Mouse (Mus musculus) heart, postnatal 0 days (tissue): ENCODE results near the gene AI597479. TPM values are rescaled to one million over a fixed set of nuclear protein-coding genes. Genes with fewer than 3 reads are reported as not detected.

Experiments
- ATAC-seq: fragments of 200-750 bp; cut with Nextera tagmentation; 2 replicates; pipeline ENCODE4 v1.8.0; 2017; ENCODE audit warnings: low read depth, moderate number of reproducible peaks, moderate library complexity; ENCODE audit not compliant: insufficient read depth
- DNase-seq: peaks from one replicate; pipeline ENCODE4 v3.0.0-alpha.2; 2016; ENCODE audit warnings: low spot score
- H3K27ac ChIP-seq: fragments of 300-500 bp; sonication (generic); 2 replicates; pipeline ENCODE4 v1.5.1; 2014; ENCODE audit warnings: low read depth, mild to moderate bottlenecking
- H3K27me3 ChIP-seq: fragments of 300-500 bp; sonication (generic); 2 replicates; pipeline ENCODE4 v1.6.1; 2014; ENCODE audit warnings: low read length, mixed read lengths; ENCODE audit not compliant: control insufficient read depth, insufficient read depth
- H3K36me3 ChIP-seq: fragments of 300-500 bp; sonication (generic); replicated peaks from 2 replicates; pipeline ENCODE4 v1.6.1; 2014; ENCODE audit warnings: low read length, mixed read lengths; ENCODE audit not compliant: control insufficient read depth, insufficient read depth
- H3K4me1 ChIP-seq: fragments of 300-500 bp; sonication (generic); 2 replicates; pipeline ENCODE4 v1.6.1; 2014; ENCODE audit warnings: antibody characterized with exemption; ENCODE audit not compliant: control insufficient read depth, insufficient read depth
- H3K4me2 ChIP-seq: fragments of 300-500 bp; sonication (generic); 2 replicates; pipeline ENCODE4 v1.6.1; 2014; ENCODE audit warnings: low read depth, mild to moderate bottlenecking, low read length, moderate library complexity
- H3K4me3 ChIP-seq: fragments of 300-500 bp; sonication (generic); 2 replicates; pipeline ENCODE4 v1.5.1; 2014; ENCODE audit warnings: low read depth, low read length
- H3K9ac ChIP-seq: fragments of 300-500 bp; sonication (generic); replicated peaks from 2 replicates; pipeline ENCODE4 v1.6.1; 2014; ENCODE audit warnings: low read depth, low read length, mixed read lengths
- H3K9me3 ChIP-seq: fragments of 300-500 bp; sonication (generic); replicated peaks from 2 replicates; pipeline ENCODE4 v1.6.1; 2016; ENCODE audit warnings: low read length; ENCODE audit not compliant: control insufficient read depth
- CTCF ChIP-seq: IDR thresholded peaks from 2 replicates; pipeline ENCODE4 v1.5.1; 2016; ENCODE audit warnings: antibody characterized with exemption, control low read depth, low read depth
- EP300 ChIP-seq: IDR thresholded peaks from 2 replicates; pipeline ENCODE4 v1.6.1; 2016; ENCODE audit warnings: antibody characterized with exemption, low read depth
- WGBS: fragments of 180-500 bp; shearing (Covaris S2); extraction: QIAGEN DNeasy Blood & Tissue Kit; methylation state at CpG from one replicate; pipeline ENCODE4 v1.1.7; 2014; 5-methylcytosine and 5-hydroxymethylcytosine counted together
- polyA plus RNA-seq: library from polyadenylated mRNA; unstranded; fragments of >200 nt; fragmentation: Nextera tagmentation; extraction: Ambion mirVana; gene quantifications from 2 replicates; pipeline ENCODE4 v1.2.1, GENCODE M21; 2015
- total RNA-seq: library from RNA; depleted of rRNA; stranded (reverse); fragments of >200 nt; gene quantifications from 2 replicates; pipeline ENCODE4 v1.2.3, GENCODE M21; 2014; ENCODE audit warnings: low replicate concordance

Gene AI597479
- total and polyA plus RNA-seq, 2 experiments from 2014 or later = 15.4 to 18.5 TPM

- Histone ChIP-seq H3K9ac (0 out of 2 replicates have a peak overlapping the region, but pooled peaks have one; percentile 20), H3K36me3 (peaks cover 71% of the 10 kb centered on the region), H3K27ac (peak overlapping the region; percentile 23), H3K4me1 (peaks cover 40% of the 10 kb centered on the region), H3K4me3 (no peak overlapping the region), H3K4me2 (no peak overlapping the region), H3K9me3 (no peaks in the 10 kb centered on the region), H3K27me3 (no peaks in the 10 kb centered on the region)
- ATAC-seq (no peak), DNase-seq (no peak)
- 60% methylated on average over 4 of the region's 4 CpGs for WGBS
- TF ChIP-seq CTCF (peak; percentile 58), EP300 (no peak)
Measured at GRCm38 (mm10) chr1:43143284-43143683, 44.8 kb downstream of the AI597479 start.

GRCm38 (mm10) chr1:43143791-43144190 lies 45.3 kb downstream of the AI597479 start:
- no peak overlapping the region for H3K4me2 ChIP-seq
- no peak for DNase-seq
- TF ChIP-seq CTCF (no peak), EP300 (no peak)
- H3K9ac ChIP-seq = peak overlapping the region; percentile 20; the same call in 1 of the 2 replicates
- H3K9me3 ChIP-seq = no peaks in the 10 kb centered on the region
- no peak for ATAC-seq
- 60% methylated on average over 4 of the region's 4 CpGs for WGBS
- H3K27me3 ChIP-seq = no peaks in the 10 kb centered on the region
- H3K4me1 ChIP-seq = peaks cover 45% of the 10 kb centered on the region
- H3K4me3 ChIP-seq = no peak overlapping the region
- peak overlapping the region; percentile 23 for H3K27ac ChIP-seq
- H3K36me3 ChIP-seq = peaks cover 74% of the 10 kb centered on the region

DNA sequence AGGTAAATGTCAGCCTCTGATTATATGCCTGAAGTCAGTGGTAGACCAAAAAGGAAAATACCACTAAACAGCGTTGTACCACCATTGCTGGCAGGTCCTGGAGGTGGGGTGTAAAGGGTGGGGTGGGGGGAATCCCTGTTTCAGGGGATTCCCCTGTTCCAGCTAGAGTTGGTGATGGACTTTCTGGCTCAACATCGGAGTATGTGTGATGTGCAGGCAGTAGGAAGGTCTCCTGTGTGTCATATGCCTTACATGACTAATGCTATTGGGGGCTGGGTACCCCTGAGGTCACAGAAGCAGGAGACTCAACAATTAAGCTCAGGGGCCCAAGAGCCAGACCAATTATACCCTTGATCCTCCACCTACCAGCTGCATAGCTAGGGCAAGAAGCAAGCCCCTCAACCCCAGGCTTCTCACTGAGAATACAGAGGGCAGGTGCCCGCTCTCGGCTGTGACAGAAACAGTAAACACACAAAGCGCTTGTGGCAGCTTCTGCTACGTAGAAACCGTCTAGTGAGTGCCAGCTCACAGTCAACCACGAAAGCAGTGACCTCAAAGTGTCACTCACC lies 45.9 kb downstream of the AI597479 start:
- no peaks in the 10 kb centered on the region for H3K27me3 ChIP-seq
- WGBS = 67% methylated on average over 8 of the region's 8 CpGs
- ATAC-seq (no peak), DNase-seq (no peak)
- H3K27ac ChIP-seq = peak overlapping the region; percentile 23
- no peak overlapping the region for H3K4me2 ChIP-seq
- no peak for TF ChIP-seq EP300
- TF ChIP-seq CTCF = no peak
- no peak overlapping the region for H3K4me3 ChIP-seq
- H3K9ac ChIP-seq = peak overlapping the region; percentile 20; the same call in 1 of the 2 replicates
- peaks cover 77% of the 10 kb centered on the region for H3K36me3 ChIP-seq
- peaks cover 50% of the 10 kb centered on the region for H3K4me1 ChIP-seq
- no peaks in the 10 kb centered on the region for H3K9me3 ChIP-seq

DNA sequence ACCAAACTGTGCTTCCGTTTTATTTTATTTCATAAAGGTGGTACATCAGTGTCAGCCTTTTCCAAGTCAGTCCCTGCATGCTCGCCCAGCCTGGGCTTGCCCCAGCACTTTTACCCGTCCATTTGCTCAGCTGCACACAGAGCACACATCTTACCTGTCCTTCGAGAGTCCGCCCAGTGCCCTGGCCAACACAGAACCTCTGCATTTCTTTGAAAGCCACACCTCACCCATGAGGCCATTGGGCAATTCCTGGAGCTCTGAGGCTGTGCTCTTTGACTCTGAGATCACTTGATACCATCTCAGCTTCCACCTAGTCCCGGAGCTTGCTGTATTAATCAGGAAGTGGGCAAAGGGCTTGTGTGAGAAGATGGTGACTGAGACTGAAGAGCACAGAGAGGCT lies 46.9 kb downstream of the AI597479 start:
- Histone ChIP-seq H3K9me3 (no peaks in the 10 kb centered on the region), H3K9ac (0 out of 2 replicates have a peak overlapping the region, but pooled peaks have one; percentile 33), H3K4me1 (peaks cover 50% of the 10 kb centered on the region), H3K27me3 (no peaks in the 10 kb centered on the region), H3K4me3 (no peak overlapping the region), H3K4me2 (no peak overlapping the region), H3K27ac (peak overlapping the region; percentile 56), H3K36me3 (peaks cover 79% of the 10 kb centered on the region)
- TF ChIP-seq CTCF (no peak), EP300 (no peak)
- no peak for ATAC-seq
- no peak for DNase-seq
- 57% methylated on average over 6 of the region's 6 CpGs for WGBS

- H3K4me1 ChIP-seq = peaks cover 42% of the 10 kb centered on the region
- H3K9ac ChIP-seq = 0 out of 2 replicates have a peak overlapping the region, but pooled peaks have one; percentile 21
- WGBS = 52% methylated on average over 2 of the region's 2 CpGs
- H3K4me2 ChIP-seq = no peak overlapping the region
- no peaks in the 10 kb centered on the region for H3K9me3 ChIP-seq
- H3K4me3 ChIP-seq = no peak overlapping the region
- H3K36me3 ChIP-seq = peaks cover 81% of the 10 kb centered on the region
- H3K27me3 ChIP-seq = no peaks in the 10 kb centered on the region
- DNase-seq = no peak
- H3K27ac ChIP-seq = peak overlapping the region; percentile 61
- ATAC-seq = no peak
- TF ChIP-seq EP300 = no peak
Measured at GRCm38 (mm10) chr1:43147474-43147873, 49.0 kb downstream of the AI597479 start.

DNA sequence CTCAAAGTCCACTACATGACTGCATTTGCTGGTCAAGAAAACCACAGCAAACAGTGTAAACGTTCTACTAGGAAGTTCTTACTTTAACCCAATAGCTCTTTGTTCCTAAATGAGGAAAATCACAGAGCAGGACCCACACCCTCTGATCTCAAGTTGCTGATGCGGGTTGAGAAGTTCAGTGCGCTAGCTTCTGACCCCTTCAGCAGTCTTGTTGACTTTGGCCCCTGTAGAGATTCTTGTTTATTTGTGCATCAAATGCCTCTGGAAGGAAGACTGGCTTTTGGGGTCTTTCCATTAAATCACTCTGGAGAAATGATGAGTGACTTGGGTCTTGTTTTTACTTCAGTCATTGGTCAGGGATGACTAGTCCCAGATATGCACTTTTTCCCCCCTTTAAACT lies 51.7 kb downstream of the AI597479 start:
- H3K36me3 ChIP-seq = peaks cover 75% of the 10 kb centered on the region
- no peak overlapping the region for H3K9ac ChIP-seq
- DNase-seq (no peak), ATAC-seq (no peak)
- H3K4me1 ChIP-seq = peaks cover 56% of the 10 kb centered on the region
- H3K9me3 ChIP-seq = no peaks in the 10 kb centered on the region
- no peak overlapping the region for H3K27ac ChIP-seq
- no peak overlapping the region for H3K4me3 ChIP-seq
- WGBS = 56% methylated on average over 3 of the region's 3 CpGs
- no peak for TF ChIP-seq EP300
- no peak for TF ChIP-seq CTCF
- H3K4me2 ChIP-seq = no peak overlapping the region
- no peaks in the 10 kb centered on the region for H3K27me3 ChIP-seq
